Mouse (Mus musculus) 416B (cell line): ENCODE results near the gene Rccd1.

ENCODE experiments used
- DNase-seq: peaks from one replicate; pipeline ENCODE4 v3.0.0; 2011; ENCODE audit warnings: low read depth

The Rccd1 gene

DNA sequence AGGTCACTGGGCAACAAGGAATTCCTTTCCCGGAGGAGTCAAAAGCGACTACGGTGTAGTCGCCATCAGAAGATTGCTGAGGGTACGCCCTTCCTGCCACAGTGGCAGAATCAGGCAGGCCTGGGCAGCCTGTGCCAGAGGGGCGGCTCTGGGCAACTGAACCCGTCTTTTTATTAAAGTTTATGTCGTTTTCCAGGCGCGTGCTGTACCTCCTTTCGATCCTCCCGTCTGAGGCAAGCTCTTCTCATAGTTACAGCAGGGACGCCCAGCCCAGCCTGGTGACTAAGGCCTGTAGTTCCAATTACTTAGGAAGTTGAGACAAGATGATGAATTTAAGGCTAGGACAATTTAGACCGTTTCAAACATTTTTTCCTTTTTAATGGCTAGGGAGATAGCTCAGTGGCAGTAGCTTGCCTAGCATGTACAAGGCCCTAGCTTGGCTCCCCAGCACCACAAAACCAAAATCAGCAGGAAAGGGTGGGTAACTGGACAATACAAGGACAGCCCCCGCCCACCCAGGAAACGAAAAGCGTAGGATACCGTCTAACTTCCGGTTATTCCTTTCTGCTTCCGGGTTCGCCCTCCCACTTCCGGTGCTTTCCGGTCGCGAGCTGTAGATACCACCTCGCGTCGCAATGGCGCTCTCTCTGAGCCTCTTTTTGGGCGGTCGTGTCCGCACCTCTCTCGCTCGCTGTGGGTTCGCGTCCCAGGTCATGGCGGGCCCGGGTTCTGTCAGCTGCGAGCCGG, 63.5 kb downstream of the Rccd1 start, which contains the start of gene Ngrn:
Gene Ngrn (plus strand): TSS at position 591 of the 747 bp plus-strand sequence.
- DNase-seq, result peak; percentile 94

DNA sequence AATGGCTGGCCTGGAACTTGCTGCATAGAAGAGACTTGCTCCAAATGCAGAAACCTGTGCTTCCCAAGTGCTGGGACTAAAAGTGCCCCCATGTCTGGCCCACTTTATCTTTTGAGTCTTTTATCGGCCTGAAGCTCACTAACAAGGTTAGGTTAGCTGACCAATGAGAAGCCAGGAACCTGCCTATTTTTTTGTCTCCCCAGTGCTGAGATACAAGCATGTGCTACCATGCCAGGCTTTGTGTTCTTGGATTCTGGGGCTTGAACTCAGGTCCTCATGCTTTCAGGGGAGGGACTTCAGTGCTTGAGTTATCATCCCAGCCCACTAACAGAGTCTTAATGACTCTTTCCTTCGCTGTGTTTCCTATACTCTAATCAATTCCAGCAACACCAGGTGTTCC, 66.5 kb downstream of the Rccd1 start:
- no peak for DNase-seq

DNA sequence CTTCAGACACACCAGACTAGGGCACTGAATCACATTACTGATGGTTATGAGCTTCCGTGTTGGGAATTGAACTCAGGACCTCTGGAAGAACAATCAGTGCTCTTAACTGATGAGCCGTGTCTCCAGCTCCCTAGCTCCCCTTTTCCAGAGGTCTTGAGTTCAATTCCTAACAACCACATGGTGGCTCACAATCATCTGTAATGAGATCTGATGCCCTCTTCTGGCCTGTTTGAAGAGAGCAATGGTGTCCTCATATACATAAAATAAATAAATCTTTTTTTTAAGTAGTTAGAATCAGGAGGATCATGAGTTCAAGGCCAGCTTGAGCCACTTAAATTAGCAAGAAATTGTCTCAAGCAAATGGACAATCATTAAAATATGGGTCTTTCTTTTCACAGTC, 68.3 kb downstream of the Rccd1 start:
- DNase-seq, result peak; percentile 45

DNA sequence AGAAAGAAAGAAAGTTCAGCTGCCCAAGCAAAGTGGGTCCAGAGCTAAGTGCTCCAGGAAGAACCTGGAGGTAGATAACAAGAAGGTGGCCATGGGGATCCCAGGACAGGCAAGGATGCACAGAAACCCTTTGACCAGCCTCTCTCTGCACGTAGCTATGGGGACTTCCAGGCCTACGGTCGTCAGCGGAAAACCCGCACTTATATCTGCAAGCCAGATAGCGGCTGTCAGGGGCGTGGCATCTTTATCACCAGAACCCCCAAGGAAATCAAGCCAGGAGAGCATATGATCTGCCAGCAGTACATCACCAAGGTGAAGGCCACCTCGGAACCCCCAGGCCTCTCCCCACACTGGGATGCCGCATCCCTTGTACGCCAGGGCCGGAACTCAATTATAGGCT, 71.4 kb downstream of the Rccd1 start:
- no peak for DNase-seq

DNA sequence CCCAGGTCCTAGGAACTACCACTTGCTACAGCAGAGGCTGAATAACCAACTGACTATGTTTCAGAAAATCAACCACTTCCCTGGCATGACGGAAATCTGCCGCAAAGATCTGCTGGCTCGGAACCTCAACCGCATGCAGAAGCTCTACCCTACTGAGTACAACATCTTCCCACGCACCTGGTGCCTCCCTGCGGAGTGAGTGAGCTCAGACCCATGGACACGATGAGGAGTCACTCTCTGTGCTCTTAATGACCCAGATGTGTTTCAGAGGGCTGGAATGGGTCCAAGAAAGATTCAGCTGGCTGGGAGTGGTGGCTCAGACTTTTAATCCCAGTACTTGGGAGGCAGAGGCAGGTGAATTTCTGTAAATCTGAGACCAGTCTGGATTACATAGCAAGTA, 71.8 kb downstream of the Rccd1 start:
- no peak for DNase-seq

DNA sequence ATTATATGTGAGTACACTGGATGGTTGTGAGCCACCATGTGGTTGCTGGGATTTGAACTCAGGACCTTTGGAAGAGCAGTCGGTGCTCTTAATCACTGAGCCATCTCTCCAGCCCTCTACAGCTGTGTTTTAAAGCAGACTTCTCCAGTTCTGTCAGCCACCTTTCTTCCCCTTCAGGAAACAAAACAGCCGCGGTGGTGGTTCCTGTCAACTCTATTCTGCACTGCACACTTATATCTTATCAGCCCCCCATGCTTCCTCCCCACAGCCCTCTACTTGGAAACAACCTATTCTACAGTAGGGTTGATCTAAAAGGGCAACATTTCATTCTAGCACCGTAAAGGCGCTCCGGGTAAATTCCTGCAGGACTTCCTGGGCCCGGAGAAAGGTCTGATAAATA, 77.4 kb downstream of the Rccd1 start:
- peak; percentile 63 for DNase-seq

DNA sequence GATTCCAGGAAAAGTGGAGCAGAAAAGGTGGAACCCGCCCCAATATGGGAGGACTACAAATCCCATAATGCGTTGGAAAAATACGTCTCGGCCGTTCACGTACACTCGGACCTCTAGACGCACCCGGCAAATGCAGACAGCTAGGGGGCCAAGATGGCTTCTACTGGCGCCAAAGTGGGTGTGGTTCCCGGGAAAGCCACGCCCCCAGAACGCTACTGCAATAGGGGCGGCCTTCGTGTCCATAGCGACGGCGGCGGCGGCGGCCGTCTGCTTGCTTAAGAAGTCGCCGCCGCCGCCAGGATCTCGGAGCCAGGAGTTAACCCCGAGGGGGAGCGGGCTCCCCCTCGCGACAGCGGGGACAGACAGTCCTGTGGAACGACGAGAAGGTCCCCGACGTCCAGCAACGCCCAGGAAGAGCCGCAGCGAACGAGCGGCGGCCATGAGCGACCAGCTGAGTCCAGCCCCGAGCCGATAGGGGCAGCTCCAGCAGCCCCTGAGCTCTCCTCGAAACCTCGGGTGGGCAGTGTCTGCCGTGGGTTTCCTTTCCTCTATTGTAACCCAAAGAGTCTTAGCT, 78.0 kb downstream of the Rccd1 start, which contains the start of gene Ttll13:
Gene Ttll13 (plus strand): TSS at position 229 of the 574 bp plus-strand sequence.
- peak; percentile 99 for DNase-seq

DNA sequence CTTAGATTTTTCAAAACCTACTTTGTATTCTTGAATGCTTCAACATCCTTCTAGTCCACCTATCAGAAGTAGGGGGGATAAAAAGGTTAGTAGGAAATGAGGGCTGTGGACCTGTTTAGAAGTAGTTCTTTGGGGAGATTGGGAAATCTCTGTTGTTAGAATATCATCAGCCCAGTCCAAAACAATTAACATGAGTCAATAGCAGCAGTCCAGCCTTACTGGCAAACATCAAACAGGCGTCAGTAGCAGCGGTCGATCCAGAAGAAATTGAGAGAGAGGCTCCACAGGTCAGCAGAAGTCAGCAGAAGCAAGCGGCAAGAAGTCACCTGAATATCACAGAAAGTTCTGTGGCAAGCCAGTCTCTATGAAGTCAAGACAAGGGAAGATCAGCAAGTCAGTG, 79.4 kb downstream of the Rccd1 start:
- no peak for DNase-seq
